Mouse (Mus musculus): ENCODE results near the gene Hebp1. TPM values are rescaled to one million over a fixed set of nuclear protein-coding genes. Genes with fewer than 3 reads are reported as not detected.
A peak's percentile ranks its signal among the peaks of the same experiment; 100 is the strongest.

The Hebp1 gene
- total and polyA plus RNA-seq, 3 experiments = 11.3 to 57.8 (median 46.6) TPM

GRCm38 (mm10) chr6:135203737-135204136 is 5.9 kb upstream of the Hebp1 start:
- Histone ChIP-seq H3K9ac (ENCODE audit: low read depth, low read length) (no peak overlapping the region), H3K27me3 (ENCODE audit: control insufficient read depth, insufficient read depth, low read length) (no peaks in the 10 kb centered on the region), H3K4me3 (no peak overlapping the region), H3K79me2 (replicated peaks; ENCODE audit: control insufficient read depth, insufficient read depth, low read length) (no peaks in the 10 kb centered on the region), H3K27ac (no peak overlapping the region), H3K4me1 (ENCODE audit: control insufficient read depth, insufficient read depth, low read length) (no peaks in the 10 kb centered on the region), H3K36me3 (ENCODE audit: control insufficient read depth, insufficient read depth, low read length) (no peaks in the 10 kb centered on the region)
- intact Hi-C loops (cut with DNase I) = no loop called here
- 71% methylated on average over 6 of the region's 6 CpGs for whole genome bisulfite sequencing
- no peak for DNase-seq
- TF ChIP-seq CTCF (IDR thresholded peaks at IDR 0.05) (no peak), POLR2A (IDR thresholded peaks at IDR 0.05; ENCODE audit: insufficient read depth, low read depth, low read length) (no peak), EP300 (IDR thresholded peaks at IDR 0.05; ENCODE audit: insufficient read depth, low read depth, low read length) (no peak)

DNA sequence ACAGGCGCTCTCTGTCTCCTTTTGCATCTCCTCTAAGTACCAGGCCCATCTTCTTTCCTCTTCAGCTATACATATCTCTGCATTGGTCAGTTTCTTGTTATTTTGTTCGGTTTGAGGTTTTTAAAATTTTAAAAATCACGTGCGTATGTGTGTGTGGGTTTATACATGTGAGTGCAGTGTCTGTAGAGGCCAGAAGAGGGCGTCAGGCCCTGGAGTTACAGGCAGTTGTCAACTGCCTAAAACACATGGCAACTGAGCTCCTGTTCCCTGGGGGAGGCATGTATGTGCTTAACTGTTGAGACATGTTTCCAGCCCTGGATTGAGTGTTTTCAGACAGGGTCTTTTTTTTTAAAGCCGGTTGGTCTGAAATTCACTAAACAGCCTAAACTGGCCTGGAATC is 4.8 kb upstream of the Hebp1 start:
- TF ChIP-seq CTCF (IDR thresholded peaks at IDR 0.05) (0 out of 2 replicates have a peak, but pooled peaks have one; percentile 9), EP300 (IDR thresholded peaks at IDR 0.05; ENCODE audit: insufficient read depth, low read depth, low read length) (no peak)
- WGBS = 92% methylated on average over 6 of the region's 6 CpGs

GRCm38 (mm10) chr6:135200122-135200957 is 2.5 kb upstream of the Hebp1 start:
- TF ChIP-seq CTCF (IDR thresholded peaks at IDR 0.05) (no peak), EP300 (IDR thresholded peaks at IDR 0.05; ENCODE audit: insufficient read depth, low read depth, low read length) (no peak), POLR2A (IDR thresholded peaks at IDR 0.05; ENCODE audit: insufficient read depth, low read depth, low read length) (no peak)
- peaks cover 2% of the 10 kb centered on the region for H3K4me1 ChIP-seq (ENCODE audit: control insufficient read depth, insufficient read depth, low read length)
- intact Hi-C loops (cut with DNase I) = no loop called here
- no peaks in the 10 kb centered on the region for H3K27me3 ChIP-seq (ENCODE audit: control insufficient read depth, insufficient read depth, low read length)
- no peak overlapping the region for H3K27ac ChIP-seq
- H3K36me3 ChIP-seq (ENCODE audit: control insufficient read depth, insufficient read depth, low read length) = no peaks in the 10 kb centered on the region
- H3K4me3 ChIP-seq = no peak overlapping the region
- no peaks in the 10 kb centered on the region for H3K79me2 ChIP-seq (replicated peaks; ENCODE audit: control insufficient read depth, insufficient read depth, low read length)
- WGBS = 91% methylated on average over 16 of the region's 16 CpGs
- H3K9ac ChIP-seq (ENCODE audit: low read depth, low read length) = no peak overlapping the region
- DNase-seq = no peak

More for the DNA sequence above, 4.8 kb upstream of the Hebp1 start:
- no peak for DNase-seq
- intact Hi-C loops (cut with DNase I) = no loop called here
- Histone ChIP-seq H3K27me3 (ENCODE audit: control insufficient read depth, insufficient read depth, low read length) (no peaks in the 10 kb centered on the region), H3K36me3 (ENCODE audit: control insufficient read depth, insufficient read depth, low read length) (no peaks in the 10 kb centered on the region), H3K4me3 (no peak overlapping the region), H3K79me2 (replicated peaks; ENCODE audit: control insufficient read depth, insufficient read depth, low read length) (no peaks in the 10 kb centered on the region), H3K4me1 (ENCODE audit: control insufficient read depth, insufficient read depth, low read length) (no peaks in the 10 kb centered on the region; the same call in 1 of the 2 replicates), H3K9ac (ENCODE audit: low read depth, low read length) (no peak overlapping the region), H3K27ac (no peak overlapping the region)

GRCm38 (mm10) chr6:135198726-135199125 is 904 bp upstream of the Hebp1 start:
- Histone ChIP-seq H3K36me3 (ENCODE audit: control insufficient read depth, insufficient read depth, low read length) (no peaks in the 10 kb centered on the region), H3K9ac (ENCODE audit: low read depth, low read length) (no peak overlapping the region), H3K4me3 (peak overlapping the region; percentile 88; the same call in 1 of the 2 replicates), H3K4me1 (ENCODE audit: control insufficient read depth, insufficient read depth, low read length) (peaks cover 2% of the 10 kb centered on the region), H3K27ac (no peak overlapping the region), H3K79me2 (replicated peaks; ENCODE audit: control insufficient read depth, insufficient read depth, low read length) (no peaks in the 10 kb centered on the region), H3K27me3 (ENCODE audit: control insufficient read depth, insufficient read depth, low read length) (no peaks in the 10 kb centered on the region)
- TF ChIP-seq CTCF (IDR thresholded peaks at IDR 0.05) (no peak), POLR2A (IDR thresholded peaks at IDR 0.05; ENCODE audit: insufficient read depth, low read depth, low read length) (no peak), EP300 (IDR thresholded peaks at IDR 0.05; ENCODE audit: insufficient read depth, low read depth, low read length) (no peak)
- DNase-seq = no peak
- 58% methylated on average over 6 of the region's 6 CpGs for whole genome bisulfite sequencing
- intact Hi-C loops (cut with DNase I) = no loop called here

- no peak overlapping the region; the same call in 1 of the 2 replicates for H3K27ac ChIP-seq
- peaks cover 2% of the 10 kb centered on the region for H3K4me1 ChIP-seq (ENCODE audit: control insufficient read depth, insufficient read depth, low read length)
- 15% methylated on average over 7 of the region's 7 CpGs for WGBS
- no peaks in the 10 kb centered on the region for H3K27me3 ChIP-seq (ENCODE audit: control insufficient read depth, insufficient read depth, low read length)
- H3K36me3 ChIP-seq (ENCODE audit: control insufficient read depth, insufficient read depth, low read length) = no peaks in the 10 kb centered on the region
- H3K9ac ChIP-seq (ENCODE audit: low read depth, low read length) = 0 out of 2 replicates have a peak overlapping the region, but pooled peaks have one; percentile 38
- peak overlapping the region; percentile 88 for H3K4me3 ChIP-seq
- TF ChIP-seq EP300 (IDR thresholded peaks at IDR 0.05; ENCODE audit: insufficient read depth, low read depth, low read length) = no peak
- no peak for TF ChIP-seq POLR2A (IDR thresholded peaks at IDR 0.05; ENCODE audit: insufficient read depth, low read depth, low read length)
- TF ChIP-seq CTCF (IDR thresholded peaks at IDR 0.05) = no peak
- no peak for DNase-seq
- intact Hi-C loops (cut with DNase I) = no loop called here
- no peaks in the 10 kb centered on the region for H3K79me2 ChIP-seq (replicated peaks; ENCODE audit: control insufficient read depth, insufficient read depth, low read length)
These were observed 376 bp downstream of the Hebp1 start for GRCm38 (mm10) chr6:135197446-135197845.

- TF ChIP-seq POLR2A (IDR thresholded peaks at IDR 0.05; ENCODE audit: insufficient read depth, low read depth, low read length) (no peak), CTCF (IDR thresholded peaks at IDR 0.05) (no peak), EP300 (IDR thresholded peaks at IDR 0.05; ENCODE audit: insufficient read depth, low read depth, low read length) (no peak)
- Histone ChIP-seq H3K79me2 (replicated peaks; ENCODE audit: control insufficient read depth, insufficient read depth, low read length) (no peaks in the 10 kb centered on the region), H3K4me1 (ENCODE audit: control insufficient read depth, insufficient read depth, low read length) (peaks cover 2% of the 10 kb centered on the region), H3K9ac (ENCODE audit: low read depth, low read length) (no peak overlapping the region), H3K27me3 (ENCODE audit: control insufficient read depth, insufficient read depth, low read length) (no peaks in the 10 kb centered on the region), H3K36me3 (ENCODE audit: control insufficient read depth, insufficient read depth, low read length) (no peaks in the 10 kb centered on the region), H3K27ac (no peak overlapping the region), H3K4me3 (no peak overlapping the region)
- no peak for DNase-seq
- intact Hi-C loops (cut with DNase I) = no loop called here
- WGBS = 53% methylated on average over 8 of the region's 8 CpGs
These were observed 1.1 kb downstream of the Hebp1 start for GRCm38 (mm10) chr6:135196707-135197106.

Data from heart, adult 2 months (tissue).